Mouse (Mus musculus): ENCODE data around the gene Nipbl.
A peak's percentile ranks its signal among the peaks of the same experiment; 100 is the strongest.
"Not testable (repeated sequence)": the region's sequence is repeated elsewhere in the genome, so short reads cannot be mapped to it uniquely, and the experiment has no call there.

Nipbl gene

DNA sequence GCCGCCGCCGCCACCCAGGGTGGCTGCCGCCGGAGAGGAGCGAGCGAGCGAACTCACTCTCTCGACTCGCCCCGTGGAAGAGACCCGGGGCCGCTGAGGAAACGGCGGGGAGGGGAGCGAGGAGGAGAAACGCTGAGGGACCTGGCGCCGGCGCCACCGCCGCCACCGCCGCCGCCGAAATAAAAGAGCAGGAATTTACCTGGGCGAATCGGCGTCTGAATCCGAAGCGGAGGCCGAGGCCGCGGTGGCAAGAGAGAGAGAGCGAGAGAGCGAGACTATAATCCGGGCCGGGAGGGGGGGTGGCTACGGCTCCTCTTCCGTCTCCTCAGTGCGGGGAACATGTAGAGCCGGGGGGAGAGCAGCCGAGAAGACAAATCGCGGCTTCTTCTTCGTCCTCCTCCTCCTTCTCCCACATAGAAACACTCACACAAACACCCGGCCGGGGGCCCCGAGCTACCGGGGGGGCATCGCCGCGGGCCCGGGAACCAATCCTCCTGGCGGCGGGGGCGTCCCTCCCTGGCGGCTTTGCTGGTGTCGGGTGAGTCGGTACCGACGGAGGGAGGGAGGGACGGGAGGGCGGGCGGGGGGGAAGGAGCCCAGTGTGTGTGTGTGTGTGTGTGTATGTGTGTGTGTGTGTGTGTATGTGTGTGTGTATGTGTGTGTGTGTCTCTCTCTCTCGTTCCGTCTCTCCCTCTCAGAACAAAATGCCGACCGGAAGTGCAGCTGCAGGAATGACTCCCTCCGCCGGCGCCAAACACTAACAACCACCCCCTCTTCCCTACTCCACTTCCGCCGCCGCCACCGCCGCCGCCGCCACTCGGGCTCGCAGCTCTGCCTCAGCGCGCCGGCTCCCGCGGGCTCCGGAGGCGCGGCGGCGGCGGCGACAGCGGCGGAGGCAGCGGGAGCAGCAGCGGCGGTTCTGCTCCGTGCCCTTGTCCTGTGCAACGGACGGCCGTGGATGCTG, at the start of gene Nipbl:
Gene Nipbl, minus strand, starts transcription at position 538 of the 964 bp plus-strand sequence.
- peak; percentile 95 to 96 for DNase-seq (ENCODE audit: low spot score in 2 of 2)

DNA sequence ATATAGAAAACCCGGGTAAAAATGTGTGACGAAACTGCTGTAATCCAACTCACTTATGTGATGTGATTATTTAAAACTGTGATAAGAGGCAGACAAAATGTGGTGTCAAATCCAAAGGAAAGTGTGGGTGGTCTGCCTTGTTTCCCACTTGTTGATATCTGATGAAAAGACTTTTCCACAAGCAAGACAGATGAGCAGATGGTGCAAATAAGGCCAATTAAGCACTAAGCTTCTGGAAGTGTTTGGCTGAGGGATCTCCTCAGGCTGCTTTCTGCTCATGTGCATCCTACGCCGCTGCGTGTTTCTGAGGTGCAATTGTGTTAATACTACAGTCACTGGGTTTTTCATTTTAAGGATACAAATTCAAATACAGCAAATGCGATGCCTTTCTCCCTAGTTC, 41.0 kb upstream of the Nipbl start:
- peak in 1 of 2 experiments; percentile 23 for DNase-seq (ENCODE audit: low spot score in 2 of 2)

DNA sequence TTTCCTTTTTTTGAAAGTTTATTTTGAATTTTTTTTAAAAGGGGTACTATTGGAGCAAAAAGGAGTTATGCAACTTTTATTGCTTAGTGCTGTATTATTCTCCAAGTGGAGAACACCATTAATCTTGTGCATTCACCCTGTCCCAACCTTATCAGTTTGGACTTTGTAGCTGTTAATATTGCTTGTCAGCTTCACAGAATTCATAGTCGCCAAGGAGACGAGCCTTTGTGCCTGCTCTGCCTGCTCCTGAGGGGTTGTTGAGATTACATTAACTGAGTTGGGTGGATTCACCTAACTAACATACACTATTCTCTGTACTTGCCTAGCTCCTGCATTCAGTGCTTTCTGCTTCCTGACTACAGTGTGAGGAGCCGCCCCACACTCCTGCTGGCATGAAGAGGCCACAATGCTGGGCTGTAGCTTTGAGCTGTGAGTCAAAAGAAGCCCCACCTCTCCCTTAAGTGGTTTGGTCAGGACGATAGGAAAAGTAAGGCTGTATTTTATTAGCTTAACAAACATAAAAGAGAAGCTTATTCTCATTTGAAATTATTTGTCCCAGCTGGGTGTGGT, 24.8 kb upstream of the Nipbl start:
- no peak for DNase-seq (ENCODE audit: low spot score in 2 of 2)

GRCm38 (mm10) chr15:8463521-8463920, 19.3 kb upstream of the Nipbl start:
- DNase-seq (ENCODE audit: low spot score in 2 of 2) = no peak

DNA sequence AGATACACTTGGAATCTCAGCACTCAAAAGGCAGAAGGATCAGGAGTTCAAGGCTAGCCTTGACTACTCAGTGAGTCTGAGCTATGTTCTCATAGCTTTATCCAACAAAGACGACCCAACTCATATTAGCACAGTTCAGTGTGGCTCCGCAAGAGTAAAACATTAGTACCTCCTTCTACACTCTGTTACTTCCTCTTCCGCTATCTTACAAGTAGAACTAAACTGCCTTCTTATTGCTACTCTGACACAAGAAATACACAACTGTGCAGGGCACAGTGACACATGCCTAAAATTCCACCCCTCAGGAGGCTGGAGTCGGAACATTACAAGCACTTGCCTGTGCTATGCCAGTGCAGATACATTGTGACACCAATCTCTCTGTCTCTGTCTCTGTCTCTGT, 18.5 kb upstream of the Nipbl start:
- no peak for DNase-seq (ENCODE audit: low spot score in 2 of 2)

GRCm38 (mm10) chr15:8460871-8461270, 16.6 kb upstream of the Nipbl start:
- no peak for DNase-seq (ENCODE audit: low spot score in 2 of 2)

DNA sequence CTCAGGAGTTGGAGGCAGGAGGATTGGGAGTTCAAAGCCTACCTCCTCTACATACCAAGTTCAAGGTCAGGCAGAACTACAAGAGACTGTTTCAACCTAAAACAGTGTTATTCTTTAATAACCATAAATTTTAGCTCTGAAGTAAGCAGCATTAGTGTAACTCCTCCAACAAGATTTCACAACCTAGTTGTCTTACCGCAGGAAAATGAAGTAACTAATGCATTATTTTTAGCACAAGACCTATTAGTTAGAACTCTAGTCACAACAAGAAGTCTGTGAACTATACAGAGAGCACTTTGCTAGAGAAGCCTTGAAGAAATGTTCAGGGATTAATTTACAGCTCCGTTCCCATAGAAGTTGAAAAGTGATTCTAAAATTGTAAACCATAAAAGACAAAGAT, 15.7 kb upstream of the Nipbl start:
- DNase-seq (ENCODE audit: low spot score in 2 of 2) = no peak

DNA sequence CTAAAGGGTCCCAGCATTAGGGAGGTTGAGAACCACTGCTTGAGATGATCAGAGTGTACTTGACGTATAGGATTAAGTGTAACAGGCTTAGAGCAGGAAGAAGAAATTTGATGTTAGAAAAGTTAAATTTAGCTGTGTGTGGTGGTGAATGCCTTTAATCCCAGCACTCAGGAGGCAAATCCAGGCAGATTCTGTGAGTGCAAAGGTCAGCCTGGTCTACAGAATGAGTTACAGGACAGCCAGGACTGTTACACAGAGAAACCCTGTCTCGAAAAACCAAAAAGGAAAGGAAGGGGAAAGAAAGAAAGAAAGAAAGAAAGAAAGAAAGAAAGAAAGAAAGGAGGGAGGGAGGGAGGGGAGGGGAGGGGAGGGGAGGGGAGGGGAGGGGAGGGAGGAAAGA, 12.0 kb upstream of the Nipbl start:
- not testable (repeated sequence) for DNase-seq (ENCODE audit: low spot score in 2 of 2)

DNA sequence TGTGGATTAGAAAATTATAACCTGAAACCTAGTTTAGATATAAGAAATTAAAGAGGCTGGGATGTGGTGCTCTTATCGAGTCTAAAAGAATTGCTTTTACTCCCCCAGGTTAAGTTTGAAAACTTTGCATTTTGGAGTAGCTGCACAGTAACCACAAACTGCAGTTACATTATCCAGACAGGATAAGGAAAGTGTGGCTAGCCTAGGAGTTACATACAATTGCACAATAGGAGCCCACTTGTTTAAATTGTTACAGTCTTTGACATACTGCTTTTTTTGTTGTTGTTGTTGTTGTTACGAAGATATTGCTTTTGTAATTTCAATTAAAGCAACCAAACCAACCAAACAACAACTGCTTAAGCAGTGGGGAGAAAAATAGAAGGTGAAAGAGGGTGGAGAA, 11.2 kb upstream of the Nipbl start:
- DNase-seq (ENCODE audit: low spot score in 2 of 2) = no peak

GRCm38 (mm10) chr15:8451071-8451470, 6.8 kb upstream of the Nipbl start:
- no peak for DNase-seq (ENCODE audit: low spot score in 2 of 2)

GRCm38 (mm10) chr15:8447193-8447767, 3.0 kb upstream of the Nipbl start:
- DNase-seq (ENCODE audit: low spot score in 2 of 2) = no peak

- no peak for DNase-seq (ENCODE audit: low spot score in 2 of 2)
Measured at GRCm38 (mm10) chr15:8446435-8446834, 2.2 kb upstream of the Nipbl start.

DNA sequence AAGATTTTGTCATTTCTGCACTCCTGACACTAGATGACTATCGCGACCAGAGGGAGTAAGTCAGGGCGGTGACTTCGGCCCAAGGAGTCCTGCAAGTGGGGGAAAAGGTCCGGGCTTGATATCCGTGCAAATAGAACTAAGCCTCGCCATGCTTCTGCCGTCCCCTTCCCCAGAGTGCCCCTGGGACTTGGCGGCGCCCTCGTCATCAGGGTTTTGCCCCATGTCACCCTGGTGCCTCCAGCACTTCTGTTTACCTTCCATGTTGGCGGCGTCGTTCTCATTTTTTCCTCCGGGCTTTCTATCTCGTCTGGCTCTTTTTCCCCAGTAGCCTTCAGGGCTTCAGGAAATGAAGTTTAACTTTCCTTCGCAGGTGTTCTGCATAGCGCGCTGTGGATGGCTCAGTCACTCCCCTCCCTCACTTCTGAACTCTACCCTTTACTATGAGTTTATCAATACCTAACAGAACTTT, 1.7 kb upstream of the Nipbl start:
- DNase-seq (ENCODE audit: low spot score in 2 of 2) = peak in 1 of 2 experiments; percentile 30

- DNase-seq (ENCODE audit: low spot score in 2 of 2) = peak; percentile 84 to 86
Measured at GRCm38 (mm10) chr15:8444890-8445597, 781 bp upstream of the Nipbl start.

DNA sequence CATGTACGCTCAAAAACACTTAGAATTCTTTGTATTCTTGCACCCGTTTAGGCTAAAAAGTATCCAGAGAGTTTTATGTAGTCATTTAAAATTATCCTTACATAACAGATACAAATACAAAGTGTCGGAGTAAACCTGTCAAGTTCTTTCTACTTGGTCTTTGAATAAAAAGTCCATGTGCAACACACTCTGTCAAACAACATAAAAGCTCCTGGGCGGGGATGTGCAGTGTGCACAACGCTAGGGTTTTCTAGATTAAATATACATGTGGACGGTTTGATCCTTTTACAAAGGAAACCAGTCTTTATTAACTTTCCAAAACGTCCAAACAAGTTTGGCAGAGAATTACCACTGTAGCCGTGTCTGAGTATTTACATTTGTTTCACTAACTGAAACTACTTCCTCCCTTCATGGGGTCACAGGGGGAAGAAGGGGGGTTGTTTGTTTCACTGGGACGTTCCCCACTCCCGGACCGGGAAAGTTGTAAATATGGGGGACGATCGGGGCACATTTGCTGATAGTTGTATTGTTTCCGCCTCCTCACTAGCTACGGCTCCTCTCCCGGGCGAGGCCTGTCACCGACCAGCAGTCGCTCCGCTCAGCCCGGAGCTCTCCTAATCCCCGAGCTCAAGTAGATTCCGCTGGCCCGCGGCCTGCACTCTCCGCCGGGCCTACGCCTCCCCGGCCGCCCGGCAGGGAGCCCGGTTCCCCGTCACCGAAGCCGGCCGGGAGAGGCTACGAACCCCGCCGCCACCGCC, 916 bp downstream of the Nipbl start:
- DNase-seq (ENCODE audit: low spot score in 2 of 2) = peak; percentile 70 to 71

DNA sequence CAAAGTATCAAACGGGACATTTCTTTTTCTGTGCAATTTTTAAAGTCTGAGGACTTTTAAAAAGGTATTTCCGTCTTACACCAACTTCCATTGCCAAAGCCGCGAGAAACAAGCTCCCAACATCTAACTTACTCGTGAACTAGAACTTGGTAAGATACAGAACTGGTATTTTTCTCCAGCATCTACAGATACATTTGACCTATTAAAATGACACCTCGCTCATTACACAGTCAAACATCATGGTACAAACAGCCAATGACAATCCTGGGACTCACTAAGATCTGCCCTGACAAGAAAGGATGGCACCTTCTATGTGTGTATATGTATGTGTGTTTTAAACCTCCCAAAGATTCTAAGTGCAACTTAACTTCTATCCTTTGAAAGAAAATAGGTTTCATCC, 1.5 kb downstream of the Nipbl start:
- DNase-seq (ENCODE audit: low spot score in 2 of 2) = no peak

- no peak for DNase-seq (ENCODE audit: low spot score in 2 of 2)
Measured at GRCm38 (mm10) chr15:8442156-8442555, 2.1 kb downstream of the Nipbl start.

DNA sequence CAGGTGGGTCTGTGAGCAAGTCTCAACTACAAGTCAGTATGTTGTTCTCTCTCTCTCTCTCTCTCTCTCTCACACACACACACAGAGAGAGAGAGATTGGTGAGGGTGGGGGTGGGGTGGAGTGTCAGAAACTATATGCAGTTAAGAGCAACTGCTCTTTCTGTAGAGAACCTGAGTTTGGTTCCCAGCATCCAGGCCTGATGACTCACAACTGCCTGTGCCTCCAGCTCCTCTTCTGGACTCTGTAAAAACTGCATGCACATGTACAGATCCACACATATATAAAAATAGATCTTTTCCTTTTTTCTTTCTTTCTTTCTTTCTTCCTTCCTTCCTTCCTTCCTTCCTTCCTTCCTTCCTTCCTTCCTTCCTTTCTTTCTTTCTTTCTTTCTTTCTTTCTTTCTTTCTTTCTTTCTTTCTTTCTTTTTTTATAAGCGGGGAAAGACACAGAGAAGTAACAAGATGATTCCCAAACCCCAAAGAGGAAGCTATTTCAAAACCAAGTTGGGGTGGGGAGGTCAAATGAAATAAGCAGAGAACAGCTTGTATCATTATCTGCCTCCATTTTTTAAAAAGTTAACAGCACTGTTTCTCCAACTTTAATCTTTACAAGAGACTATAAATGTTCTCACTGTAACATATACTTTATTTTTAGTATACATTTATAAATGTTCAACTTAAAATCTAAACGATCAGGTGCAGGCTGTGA, 10.9 kb downstream of the Nipbl start:
- DNase-seq (ENCODE audit: low spot score in 2 of 2) = no peak

- DNase-seq (ENCODE audit: low spot score in 2 of 2) = no peak
Measured at GRCm38 (mm10) chr15:8432534-8432933, 11.7 kb downstream of the Nipbl start.

DNA sequence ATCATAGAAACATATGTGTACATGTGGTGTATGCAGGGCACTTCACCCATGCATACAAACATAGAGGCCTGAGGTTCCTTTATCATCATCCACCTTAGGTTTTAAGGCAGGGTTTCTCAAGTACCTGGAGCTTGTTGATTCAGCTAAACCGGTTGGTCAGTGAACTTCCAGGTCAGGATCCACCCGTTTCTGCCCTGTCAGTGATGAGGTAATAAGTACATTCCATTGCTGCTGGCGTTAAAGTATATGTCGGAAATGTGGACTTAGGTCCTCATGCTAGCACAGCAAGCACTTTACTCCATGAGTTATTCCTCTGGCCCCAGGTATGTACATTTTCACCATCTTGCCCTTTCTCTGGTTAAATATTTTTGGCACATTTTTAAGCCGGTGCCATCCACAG, 14.8 kb downstream of the Nipbl start:
- no peak for DNase-seq (ENCODE audit: low spot score in 2 of 2)

GRCm38 (mm10) chr15:8420909-8421308, 23.4 kb downstream of the Nipbl start:
- DNase-seq (ENCODE audit: low spot score in 2 of 2) = no peak

Data from right cerebral cortex, postnatal 10 days (tissue).